Mouse (Mus musculus): ENCODE results near the gene Gadl1. TPM values are rescaled to one million over a fixed set of nuclear protein-coding genes. Genes with fewer than 3 reads are reported as not detected.

The Gadl1 gene
- polyA plus RNA-seq, 1 experiment = not detected

DNA sequence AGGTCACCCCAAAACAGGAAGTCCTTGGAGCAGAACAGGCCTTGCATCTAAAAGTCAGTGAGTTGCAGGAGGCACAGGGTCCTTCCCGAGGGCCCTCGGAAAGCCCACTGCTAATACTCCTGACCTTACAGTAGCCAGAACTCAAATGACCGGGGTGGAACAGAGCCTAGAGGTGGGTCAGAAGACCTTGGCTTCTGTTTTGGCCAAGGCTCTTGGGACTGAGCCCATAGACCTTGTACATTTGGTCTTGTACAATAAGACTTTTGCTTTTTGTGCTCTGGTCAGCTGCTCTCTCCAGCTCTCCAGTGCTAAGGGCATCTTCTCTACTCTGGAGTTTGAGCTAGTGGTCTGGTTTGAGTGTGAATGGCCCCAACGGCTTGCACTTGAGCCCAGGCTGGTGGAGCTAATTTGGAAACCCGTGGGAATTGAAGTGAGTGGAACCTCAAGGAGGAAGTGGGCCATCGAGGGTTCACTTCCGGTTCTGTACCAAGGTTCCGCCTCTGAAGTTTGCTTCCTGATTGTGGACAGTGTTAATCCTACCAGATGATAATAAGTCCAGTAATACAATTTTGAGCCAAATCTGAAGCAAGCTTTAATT lies 174.6 kb downstream of the Gadl1 start:
- no peak overlapping the region for H3K27ac ChIP-seq (ENCODE audit: insufficient read depth, low read depth, low read length)
- WGBS = 80% methylated on average over 8 of the region's 8 CpGs
- TF ChIP-seq CTCF (IDR thresholded peaks at IDR 0.05; ENCODE audit: insufficient read depth, low read depth, low read length) = no peak
- TF ChIP-seq POLR2A (IDR thresholded peaks at IDR 0.05; ENCODE audit: insufficient read depth, low read depth, low read length) = no peak

GRCm38 (mm10) chr9:116084324-116084931 lies 175.2 kb downstream of the Gadl1 start:
- Histone ChIP-seq H3K4me3 (ENCODE audit: insufficient read depth, low read depth, low read length) (no peak overlapping the region), H3K27ac (ENCODE audit: insufficient read depth, low read depth, low read length) (no peak overlapping the region), H3K4me1 (ENCODE audit: control insufficient read depth, insufficient read depth, low read length) (no peaks in the 10 kb centered on the region)
- 93% methylated on average over 12 of the region's 12 CpGs for WGBS
- TF ChIP-seq CTCF (IDR thresholded peaks at IDR 0.05; ENCODE audit: insufficient read depth, low read depth, low read length) = no peak
- no peak for TF ChIP-seq POLR2A (IDR thresholded peaks at IDR 0.05; ENCODE audit: insufficient read depth, low read depth, low read length)

More for the DNA sequence above, 174.6 kb downstream of the Gadl1 start:
- no peak overlapping the region for H3K4me3 ChIP-seq (ENCODE audit: insufficient read depth, low read depth, low read length)
- H3K4me1 ChIP-seq (ENCODE audit: control insufficient read depth, insufficient read depth, low read length) = no peaks in the 10 kb centered on the region

GRCm38 (mm10) chr9:116085999-116086398 lies 176.7 kb downstream of the Gadl1 start:
- TF ChIP-seq CTCF (IDR thresholded peaks at IDR 0.05; ENCODE audit: insufficient read depth, low read depth, low read length) (no peak), POLR2A (IDR thresholded peaks at IDR 0.05; ENCODE audit: insufficient read depth, low read depth, low read length) (no peak)
- Histone ChIP-seq H3K4me3 (ENCODE audit: insufficient read depth, low read depth, low read length) (no peak overlapping the region), H3K4me1 (ENCODE audit: control insufficient read depth, insufficient read depth, low read length) (no peaks in the 10 kb centered on the region), H3K27ac (ENCODE audit: insufficient read depth, low read depth, low read length) (no peak overlapping the region)
- WGBS = 88% methylated on average over 6 of the region's 6 CpGs

GRCm38 (mm10) chr9:116087263-116087662 lies 178.0 kb downstream of the Gadl1 start:
- TF ChIP-seq POLR2A (IDR thresholded peaks at IDR 0.05; ENCODE audit: insufficient read depth, low read depth, low read length) (no peak), CTCF (IDR thresholded peaks at IDR 0.05; ENCODE audit: insufficient read depth, low read depth, low read length) (no peak)
- H3K4me1 ChIP-seq (ENCODE audit: control insufficient read depth, insufficient read depth, low read length) = 0 out of 2 replicates have a peak, but pooled peaks cover 5% of the 10 kb centered on the region
- H3K4me3 ChIP-seq (ENCODE audit: insufficient read depth, low read depth, low read length) = no peak overlapping the region
- H3K27ac ChIP-seq (ENCODE audit: insufficient read depth, low read depth, low read length) = no peak overlapping the region
- WGBS = 93% methylated on average over 5 of the region's 5 CpGs

GRCm38 (mm10) chr9:116087880-116088279 lies 178.6 kb downstream of the Gadl1 start:
- no peak for TF ChIP-seq CTCF (IDR thresholded peaks at IDR 0.05; ENCODE audit: insufficient read depth, low read depth, low read length)
- TF ChIP-seq POLR2A (IDR thresholded peaks at IDR 0.05; ENCODE audit: insufficient read depth, low read depth, low read length) = no peak
- WGBS = 30% methylated on average over 5 of the region's 5 CpGs
- 0 out of 2 replicates have a peak, but pooled peaks cover 6% of the 10 kb centered on the region for H3K4me1 ChIP-seq (ENCODE audit: control insufficient read depth, insufficient read depth, low read length)
- no peak overlapping the region for H3K4me3 ChIP-seq (ENCODE audit: insufficient read depth, low read depth, low read length)
- no peak overlapping the region for H3K27ac ChIP-seq (ENCODE audit: insufficient read depth, low read depth, low read length)

DNA sequence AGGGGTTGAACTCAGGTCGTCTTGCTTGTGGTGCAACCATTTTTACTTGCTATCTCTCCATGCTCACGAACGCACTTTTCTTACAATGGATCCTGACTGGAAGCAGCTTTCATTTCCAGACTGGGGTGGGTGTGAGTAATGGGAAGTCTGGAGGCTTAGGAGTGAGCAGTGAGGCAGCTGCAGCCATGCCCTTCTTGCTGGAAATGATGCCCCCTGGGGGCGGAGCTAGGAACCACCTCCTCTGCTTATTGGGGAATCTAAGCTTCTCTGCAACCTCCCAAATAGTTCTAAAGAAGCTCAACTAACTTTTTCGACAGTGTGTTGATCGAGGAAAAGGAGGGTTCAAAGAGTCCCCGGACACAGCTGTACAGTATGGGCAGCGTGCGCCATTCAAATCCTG lies 179.7 kb downstream of the Gadl1 start:
- no peak overlapping the region for H3K27ac ChIP-seq (ENCODE audit: insufficient read depth, low read depth, low read length)
- WGBS = 73% methylated on average over 9 of the region's 9 CpGs
- 0 out of 2 replicates have a peak, but pooled peaks cover 6% of the 10 kb centered on the region for H3K4me1 ChIP-seq (ENCODE audit: control insufficient read depth, insufficient read depth, low read length)
- no peak overlapping the region for H3K4me3 ChIP-seq (ENCODE audit: insufficient read depth, low read depth, low read length)
- TF ChIP-seq CTCF (IDR thresholded peaks at IDR 0.05; ENCODE audit: insufficient read depth, low read depth, low read length) (no peak), POLR2A (IDR thresholded peaks at IDR 0.05; ENCODE audit: insufficient read depth, low read depth, low read length) (no peak)

- WGBS = 93% methylated on average over 9 of the region's 9 CpGs
- Histone ChIP-seq H3K4me1 (ENCODE audit: control insufficient read depth, insufficient read depth, low read length) (0 out of 2 replicates have a peak, but pooled peaks cover 6% of the 10 kb centered on the region), H3K27ac (ENCODE audit: insufficient read depth, low read depth, low read length) (no peak overlapping the region), H3K4me3 (ENCODE audit: insufficient read depth, low read depth, low read length) (no peak overlapping the region)
- no peak for TF ChIP-seq POLR2A (IDR thresholded peaks at IDR 0.05; ENCODE audit: insufficient read depth, low read depth, low read length)
- no peak for TF ChIP-seq CTCF (IDR thresholded peaks at IDR 0.05; ENCODE audit: insufficient read depth, low read depth, low read length)
Observed at GRCm38 (mm10) chr9:116090296-116090695, 181.0 kb downstream of the Gadl1 start.

GRCm38 (mm10) chr9:116091101-116091841 lies 182.0 kb downstream of the Gadl1 start:
- H3K4me1 ChIP-seq (ENCODE audit: control insufficient read depth, insufficient read depth, low read length) = 0 out of 2 replicates have a peak, but pooled peaks cover 6% of the 10 kb centered on the region
- no peak overlapping the region for H3K27ac ChIP-seq (ENCODE audit: insufficient read depth, low read depth, low read length)
- TF ChIP-seq CTCF (IDR thresholded peaks at IDR 0.05; ENCODE audit: insufficient read depth, low read depth, low read length) (no peak), POLR2A (IDR thresholded peaks at IDR 0.05; ENCODE audit: insufficient read depth, low read depth, low read length) (no peak)
- no peak overlapping the region for H3K4me3 ChIP-seq (ENCODE audit: insufficient read depth, low read depth, low read length)
- 98% methylated on average over 7 of the region's 7 CpGs for WGBS

- 68% methylated on average over 5 of the region's 5 CpGs for WGBS
- TF ChIP-seq POLR2A (IDR thresholded peaks at IDR 0.05; ENCODE audit: insufficient read depth, low read depth, low read length) = no peak
- no peak for TF ChIP-seq CTCF (IDR thresholded peaks at IDR 0.05; ENCODE audit: insufficient read depth, low read depth, low read length)
- no peak overlapping the region for H3K27ac ChIP-seq (ENCODE audit: insufficient read depth, low read depth, low read length)
- 0 out of 2 replicates have a peak, but pooled peaks cover 6% of the 10 kb centered on the region for H3K4me1 ChIP-seq (ENCODE audit: control insufficient read depth, insufficient read depth, low read length)
- H3K4me3 ChIP-seq (ENCODE audit: insufficient read depth, low read depth, low read length) = no peak overlapping the region
Observed at GRCm38 (mm10) chr9:116091921-116092320, 182.7 kb downstream of the Gadl1 start.
